Mouse (Mus musculus) embryonic facial prominence, embryonic 14.5 days (tissue): ENCODE measurements around the gene Rps5. TPM values are rescaled to one million over a fixed set of nuclear protein-coding genes. Genes with fewer than 3 reads are reported as not detected.
"Not testable (repeated sequence)": the region's sequence is repeated elsewhere in the genome, so short reads cannot be mapped to it uniquely, and the experiment has no call there.

Experiments
- ATAC-seq: fragments of 200-750 bp; cut with Nextera tagmentation; 2 replicates; pipeline ENCODE4 v1.8.0; 2017; ENCODE audit warnings: low read depth, moderate number of reproducible peaks, moderate TSS enrichment
- DNase-seq: peaks from one replicate; pipeline ENCODE4 v3.0.0-alpha.2; 2015; ENCODE audit warnings: low spot score
- H3K27ac ChIP-seq: fragments of 300-500 bp; sonication (generic); replicated peaks from 2 replicates; pipeline ENCODE4 v1.5.1; 2014; ENCODE audit warnings: low read depth, mild to moderate bottlenecking, low read length, moderate library complexity
- H3K27me3 ChIP-seq: fragments of 300-500 bp; sonication (generic); replicated peaks from 2 replicates; pipeline ENCODE4 v1.6.1; 2014; ENCODE audit warnings: low read length; ENCODE audit not compliant: control insufficient read depth, insufficient read depth
- H3K36me3 ChIP-seq: fragments of 300-500 bp; sonication (generic); 2 replicates; pipeline ENCODE4 v1.6.1; 2014; ENCODE audit warnings: low read length, mixed read lengths; ENCODE audit not compliant: control insufficient read depth, insufficient read depth
- H3K4me1 ChIP-seq: fragments of 300-500 bp; sonication (generic); 2 replicates; pipeline ENCODE4 v1.6.1; 2014; ENCODE audit warnings: antibody characterized with exemption, low read length; ENCODE audit not compliant: control insufficient read depth, insufficient read depth
- H3K4me2 ChIP-seq: fragments of 300-500 bp; sonication (generic); 2 replicates; pipeline ENCODE4 v1.6.1; 2014; ENCODE audit warnings: low read depth, mild to moderate bottlenecking, low read length, moderate library complexity, mixed read lengths
- H3K4me3 ChIP-seq: fragments of 300-500 bp; sonication (generic); 2 replicates; pipeline ENCODE4 v1.5.1; 2014; ENCODE audit warnings: low read depth, mild to moderate bottlenecking, low read length
- H3K9ac ChIP-seq: fragments of 300-500 bp; sonication (generic); 2 replicates; pipeline ENCODE4 v1.6.1; 2014; ENCODE audit warnings: low read depth, mild to moderate bottlenecking, low read length, moderate library complexity, mixed read lengths
- H3K9me3 ChIP-seq: fragments of 300-500 bp; sonication (generic); 2 replicates; pipeline ENCODE4 v1.6.1; 2016; ENCODE audit warnings: low read length; ENCODE audit not compliant: control insufficient read depth
- WGBS: fragments of 180-500 bp; shearing (Covaris S2); extraction: QIAGEN DNeasy Blood & Tissue Kit; methylation state at CpG from one replicate; pipeline ENCODE4 v1.1.7; 2014; 5-methylcytosine and 5-hydroxymethylcytosine counted together
- polyA plus RNA-seq: library from polyadenylated mRNA; unstranded; fragments of >200 nt; fragmentation: Nextera tagmentation; extraction: Ambion mirVana; gene quantifications from 2 replicates; pipeline ENCODE4 v1.2.1, GENCODE M21; 2014

Gene Rps5
- polyA plus RNA-seq, 1 experiment from 2014 or later = 1,364 TPM

DNA sequence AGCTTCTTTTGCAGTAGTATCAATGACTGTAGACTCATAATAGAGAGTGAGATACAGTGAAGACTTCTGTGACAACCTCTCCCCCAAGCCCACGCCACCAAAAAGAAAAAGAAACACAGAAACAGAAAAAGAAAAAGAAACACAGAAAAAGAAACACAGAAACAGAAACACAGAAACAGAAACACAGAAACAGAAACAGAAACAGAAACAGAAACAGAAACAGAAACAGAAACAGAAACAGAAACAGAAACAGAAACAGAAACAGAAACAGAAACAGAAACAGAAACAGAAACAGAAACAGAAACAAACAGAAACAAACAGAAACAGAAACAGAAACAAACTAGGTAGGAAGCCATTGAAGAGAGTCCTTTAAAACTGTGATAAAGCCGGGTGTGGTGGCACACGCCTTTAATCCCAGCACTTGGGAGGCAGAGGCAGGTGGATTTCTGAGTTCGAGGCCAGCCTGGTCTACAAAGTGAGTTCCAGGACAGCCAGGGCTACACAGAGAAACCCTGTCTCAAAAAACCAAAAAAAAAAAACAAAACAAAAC is 15.2 kb downstream of the Rps5 start:
- not testable (repeated sequence) for H3K9ac ChIP-seq, ATAC-seq, H3K4me1 ChIP-seq, H3K36me3 ChIP-seq, H3K4me3 ChIP-seq, H3K9me3 ChIP-seq, DNase-seq, H3K27ac ChIP-seq, H3K27me3 ChIP-seq, H3K4me2 ChIP-seq
- WGBS = 85% methylated on average over 4 of the region's 4 CpGs

DNA sequence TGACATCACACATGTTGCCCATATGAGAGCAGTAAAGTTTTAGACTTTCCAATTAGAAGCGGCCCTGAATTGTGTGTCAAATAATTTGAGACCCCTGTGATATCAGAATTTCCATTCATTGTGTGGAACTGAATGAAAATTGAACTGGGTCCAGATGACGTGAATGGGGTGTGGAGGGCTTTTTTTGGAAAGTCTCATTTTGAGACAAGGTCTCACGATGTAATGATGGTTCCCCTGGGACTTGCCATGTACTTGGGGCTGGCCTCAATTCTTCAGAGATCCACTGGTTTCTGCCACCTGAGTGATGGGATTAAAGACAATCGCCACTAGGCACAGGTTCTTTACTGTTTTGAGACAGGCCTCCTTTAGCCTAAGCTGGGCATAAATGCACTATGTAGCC is 18.5 kb downstream of the Rps5 start:
- no peak overlapping the region for H3K9ac ChIP-seq
- no peaks in the 10 kb centered on the region for H3K9me3 ChIP-seq
- no peak overlapping the region for H3K4me3 ChIP-seq
- no peak for DNase-seq
- 80% methylated on average over 4 of the region's 4 CpGs for WGBS
- H3K36me3 ChIP-seq = no peaks in the 10 kb centered on the region
- H3K4me2 ChIP-seq = no peak overlapping the region
- ATAC-seq = no peak
- H3K27me3 ChIP-seq = no peaks in the 10 kb centered on the region
- no peak overlapping the region for H3K27ac ChIP-seq
- H3K4me1 ChIP-seq = no peaks in the 10 kb centered on the region

DNA sequence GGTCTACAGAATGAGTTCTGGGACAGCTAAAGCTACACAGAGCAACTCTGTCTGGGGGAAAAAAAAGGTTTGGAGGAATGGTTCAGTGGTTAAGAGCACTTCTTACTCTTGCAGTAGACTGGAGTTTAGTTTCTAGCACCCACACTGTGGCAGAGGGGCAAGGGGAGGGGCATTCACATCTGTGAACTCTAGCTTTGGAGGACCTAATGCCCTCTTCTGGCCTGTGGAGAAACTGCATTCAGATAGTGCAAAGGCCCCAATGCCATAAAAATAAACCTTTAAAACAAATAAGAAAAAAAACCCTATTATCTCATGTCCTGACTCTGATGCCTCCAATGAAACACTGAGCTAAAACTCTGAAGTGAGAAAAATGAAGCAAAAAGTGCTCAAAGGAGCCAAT is 21.4 kb downstream of the Rps5 start:
- no peaks in the 10 kb centered on the region for H3K36me3 ChIP-seq
- no peaks in the 10 kb centered on the region for H3K4me1 ChIP-seq
- H3K4me2 ChIP-seq = no peak overlapping the region
- no peak overlapping the region for H3K27ac ChIP-seq
- H3K27me3 ChIP-seq = no peaks in the 10 kb centered on the region
- no peak overlapping the region for H3K4me3 ChIP-seq
- no peak overlapping the region for H3K9ac ChIP-seq
- no peaks in the 10 kb centered on the region for H3K9me3 ChIP-seq
- no peak for DNase-seq
- no peak for ATAC-seq

DNA sequence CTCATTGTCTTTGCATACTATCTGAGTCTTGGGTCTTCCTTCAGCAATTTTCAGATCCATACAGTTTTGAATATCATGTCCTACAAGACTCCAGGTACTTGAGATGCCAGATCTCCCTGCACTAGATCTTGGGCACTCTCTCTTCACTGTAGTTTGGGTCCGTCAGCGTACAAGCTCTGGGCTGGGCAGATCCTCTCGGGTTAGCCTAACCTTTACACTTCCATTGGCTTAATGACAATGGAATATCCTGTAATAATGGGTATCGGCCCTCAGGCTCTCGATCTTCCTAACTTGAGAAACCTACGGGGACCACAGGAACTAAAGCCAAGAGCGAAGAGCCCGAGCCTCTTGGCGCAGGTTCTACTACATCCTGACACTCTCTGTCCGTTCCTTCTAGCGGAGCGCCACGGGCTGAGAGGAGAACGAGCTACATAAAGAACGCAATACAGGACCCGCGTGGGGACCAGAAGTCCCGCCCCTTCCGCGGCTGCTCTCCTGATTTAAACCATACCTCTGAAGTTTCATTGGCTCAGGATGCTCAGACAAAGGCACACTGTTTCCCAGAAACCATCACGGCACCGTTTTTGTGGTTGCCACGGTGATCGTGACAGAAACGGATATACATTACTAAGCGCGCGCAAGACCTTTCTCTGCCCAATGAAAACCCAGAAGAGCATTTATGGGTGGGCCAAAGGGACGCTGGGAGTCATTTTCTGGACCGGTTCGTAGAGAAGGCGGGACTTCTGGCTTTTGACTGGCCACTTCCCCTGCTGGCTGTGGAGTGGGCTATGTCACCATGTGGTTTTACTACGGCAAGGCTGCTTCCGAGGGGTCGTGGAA is 27.2 kb downstream of the Rps5 start:
- DNase-seq (peak; percentile 99), ATAC-seq (peak; percentile 99)
- peak overlapping the region; percentile 91 for H3K27ac ChIP-seq
- no peaks in the 10 kb centered on the region for H3K36me3 ChIP-seq
- peak overlapping the region; percentile 53 for H3K4me3 ChIP-seq
- H3K9me3 ChIP-seq = no peaks in the 10 kb centered on the region
- peak overlapping the region; percentile 77 for H3K9ac ChIP-seq
- H3K4me1 ChIP-seq = peaks cover 10% of the 10 kb centered on the region; the same call in 1 of the 2 replicates
- WGBS = 11% methylated on average over 35 of the region's 35 CpGs
- H3K27me3 ChIP-seq = no peaks in the 10 kb centered on the region
- H3K4me2 ChIP-seq = peak overlapping the region; percentile 94

DNA sequence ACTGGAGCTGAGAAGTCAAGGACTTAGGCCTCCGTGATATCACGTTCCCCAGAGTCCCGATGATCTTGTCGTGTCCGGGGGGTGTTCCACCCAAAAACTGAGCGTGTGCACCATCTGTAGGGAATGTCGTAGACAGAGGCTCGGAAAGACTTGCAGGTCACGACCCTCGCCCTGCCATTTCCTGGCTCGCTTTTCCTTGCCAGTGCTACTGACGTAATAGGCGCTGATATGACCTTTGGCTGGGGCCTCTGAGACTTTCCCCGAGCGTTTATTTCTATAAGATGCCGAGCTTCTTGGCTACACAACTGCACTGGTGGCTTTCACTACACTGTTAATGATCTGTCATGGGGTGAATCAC is 27.8 kb downstream of the Rps5 start:
- no peaks in the 10 kb centered on the region for H3K36me3 ChIP-seq
- no peaks in the 10 kb centered on the region for H3K9me3 ChIP-seq
- DNase-seq (no peak), ATAC-seq (no peak)
- WGBS = under 1% methylated on average over 16 of the region's 16 CpGs
- peak overlapping the region; percentile 89 for H3K27ac ChIP-seq
- peak overlapping the region; percentile 53 for H3K4me3 ChIP-seq
- peak overlapping the region; percentile 77 for H3K9ac ChIP-seq
- peaks cover 10% of the 10 kb centered on the region; the same call in 1 of the 2 replicates for H3K4me1 ChIP-seq
- no peaks in the 10 kb centered on the region for H3K27me3 ChIP-seq
- H3K4me2 ChIP-seq = peak overlapping the region; percentile 94

DNA sequence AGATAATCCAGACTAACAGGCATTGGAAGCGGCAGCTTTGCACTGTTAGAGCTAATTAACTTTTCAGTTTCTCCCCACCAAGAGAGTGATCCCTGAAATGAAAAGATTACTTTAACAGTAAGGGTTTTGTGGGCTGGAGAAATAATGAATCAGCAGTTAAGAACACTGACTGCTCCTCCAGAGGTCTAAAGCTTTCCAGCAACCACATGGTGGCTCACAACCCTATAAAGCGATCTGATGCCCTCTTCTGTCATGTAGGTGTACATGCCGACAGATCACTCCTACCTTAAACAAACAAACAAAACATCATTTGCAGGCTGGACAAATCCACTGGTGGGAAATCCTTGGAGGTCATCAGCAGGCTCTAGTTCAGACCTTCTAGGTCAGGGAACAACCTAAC is 32.8 kb downstream of the Rps5 start:
- Histone ChIP-seq H3K9me3 (no peaks in the 10 kb centered on the region), H3K27ac (no peak overlapping the region), H3K9ac (no peak overlapping the region), H3K27me3 (no peaks in the 10 kb centered on the region), H3K4me2 (no peak overlapping the region), H3K36me3 (no peaks in the 10 kb centered on the region), H3K4me3 (no peak overlapping the region), H3K4me1 (peaks cover 4% of the 10 kb centered on the region; the same call in 1 of the 2 replicates)
- 60% methylated on average over 3 of the region's 3 CpGs for WGBS
- DNase-seq (no peak), ATAC-seq (no peak)

DNA sequence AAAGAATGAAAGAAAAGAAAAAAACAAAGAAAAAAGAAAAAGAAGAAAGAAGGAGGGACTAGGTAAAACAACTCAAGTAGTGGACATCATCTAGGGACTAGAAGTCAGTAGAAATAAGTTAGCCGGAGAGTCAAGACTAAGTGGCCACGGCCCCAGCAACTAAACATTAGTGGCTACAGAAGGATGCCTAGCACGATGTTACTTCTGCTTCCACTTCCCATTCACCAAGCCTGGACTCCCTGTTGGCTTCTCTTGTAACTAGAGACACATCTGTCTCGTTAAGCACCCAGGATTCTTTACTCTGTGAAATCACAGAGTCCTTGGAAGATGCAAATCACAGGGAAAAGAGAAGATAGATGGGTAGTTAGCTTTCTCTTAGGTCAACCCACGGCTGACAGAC is 35.4 kb downstream of the Rps5 start:
- WGBS = 76% methylated on average over 5 of the region's 5 CpGs
- H3K9me3 ChIP-seq = no peaks in the 10 kb centered on the region
- DNase-seq (no peak), ATAC-seq (no peak)
- no peak overlapping the region for H3K27ac ChIP-seq
- H3K4me1 ChIP-seq = no peaks in the 10 kb centered on the region; the same call in 1 of the 2 replicates
- H3K9ac ChIP-seq = no peak overlapping the region
- no peaks in the 10 kb centered on the region for H3K27me3 ChIP-seq
- H3K36me3 ChIP-seq = no peaks in the 10 kb centered on the region
- no peak overlapping the region for H3K4me2 ChIP-seq
- no peak overlapping the region for H3K4me3 ChIP-seq

DNA sequence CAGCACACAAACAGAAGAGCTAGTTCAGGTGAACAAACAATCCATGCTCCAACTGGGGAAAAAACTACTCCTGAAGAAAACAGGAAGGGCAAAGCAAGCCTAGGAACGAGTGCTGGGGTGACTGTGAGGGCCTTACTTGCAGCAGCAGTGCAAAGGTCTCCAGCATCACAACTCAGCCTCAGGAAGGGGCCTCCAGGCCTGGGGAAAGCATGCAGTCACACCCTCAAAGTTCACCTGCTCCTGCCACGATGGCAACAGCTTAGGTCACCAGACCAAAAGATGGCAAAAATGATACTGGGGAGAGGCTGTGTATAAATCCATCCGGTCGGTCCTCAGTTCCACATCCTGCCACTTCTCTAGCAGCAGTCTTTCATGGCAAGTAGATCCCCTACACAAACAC is 36.9 kb downstream of the Rps5 start:
- Histone ChIP-seq H3K9ac (no peak overlapping the region), H3K4me3 (no peak overlapping the region), H3K27ac (no peak overlapping the region), H3K36me3 (no peaks in the 10 kb centered on the region), H3K27me3 (no peaks in the 10 kb centered on the region), H3K9me3 (no peaks in the 10 kb centered on the region), H3K4me1 (no peaks in the 10 kb centered on the region; the same call in 1 of the 2 replicates), H3K4me2 (no peak overlapping the region)
- DNase-seq (no peak), ATAC-seq (no peak)
- WGBS = 82% methylated on average over 4 of the region's 4 CpGs

DNA sequence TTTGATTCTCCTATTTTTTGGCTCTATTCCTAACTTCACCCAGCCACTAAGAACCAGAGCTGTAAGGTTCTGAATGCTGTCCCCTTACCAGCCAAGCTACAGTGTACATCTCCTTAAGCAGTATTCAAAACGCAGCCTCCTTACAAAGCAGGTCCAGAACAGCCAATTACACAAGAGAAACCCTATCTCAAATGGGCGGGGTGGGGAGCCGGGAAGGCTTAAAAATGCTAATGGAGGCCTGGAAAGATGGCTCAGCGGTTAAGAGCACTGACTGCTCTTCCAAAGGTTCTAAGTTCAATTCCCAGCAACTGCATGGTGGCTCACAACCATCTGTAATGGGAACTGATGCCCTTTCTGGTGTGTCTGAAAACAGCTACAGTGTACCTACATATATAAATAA is 37.6 kb downstream of the Rps5 start:
- ATAC-seq = no peak
- no peak overlapping the region for H3K27ac ChIP-seq
- no peak for DNase-seq
- H3K9ac ChIP-seq = no peak overlapping the region
- H3K4me2 ChIP-seq = no peak overlapping the region
- H3K9me3 ChIP-seq = no peaks in the 10 kb centered on the region
- no peak overlapping the region for H3K4me3 ChIP-seq
- H3K36me3 ChIP-seq = no peaks in the 10 kb centered on the region
- peaks cover 1% of the 10 kb centered on the region; the same call in 1 of the 2 replicates for H3K4me1 ChIP-seq
- 12% methylated on average over 4 of the region's 4 CpGs for WGBS
- no peaks in the 10 kb centered on the region for H3K27me3 ChIP-seq
